Mouse (Mus musculus): Measurements from ENCODE around the gene Sycp2l. TPM values are rescaled to one million over a fixed set of nuclear protein-coding genes. Genes with fewer than 3 reads are reported as not detected.
"Not testable (repeated sequence)": the region's sequence is repeated elsewhere in the genome, so short reads cannot be mapped to it uniquely, and the experiment has no call there.

The Sycp2l gene
- polyA plus RNA-seq, 1 experiment from 2014 or later = not detected

GRCm38 (mm10) chr13:41203289-41203688, 89.2 kb downstream of the Sycp2l start:
- ATAC-seq (no peak), DNase-seq (ENCODE audit: low read depth, low spot score) (no peak)
- TF ChIP-seq CTCF (IDR thresholded peaks at IDR 0.05) = no peak
- H3K27me3 ChIP-seq = peaks cover 66% of the 10 kb centered on the region
- in situ Hi-C loops (cut with MboI; ENCODE audit: low pct_unique_long_range_greater_than_20kb) = no loop called here
- ChIA-PET CTCF (no interaction called here), POLR2A (no interaction called here)

- no peak for ATAC-seq
- POLR2A ChIA-PET = no interaction called here
- CTCF ChIA-PET = no interaction called here
These were observed 89.6 kb downstream of the Sycp2l start for GRCm38 (mm10) chr13:41203691-41204090.

GRCm38 (mm10) chr13:41205568-41205967, 91.5 kb downstream of the Sycp2l start:
- ATAC-seq; CTCF ChIA-PET; in situ Hi-C loops (cut with MboI; ENCODE audit: low pct_unique_long_range_greater_than_20kb); POLR2A ChIA-PET; DNase-seq (ENCODE audit: low read depth, low spot score): not testable (repeated sequence)
- peaks cover 58% of the 10 kb centered on the region for H3K27me3 ChIP-seq

More at GRCm38 (mm10) chr13:41203691-41204090, 89.6 kb downstream of the Sycp2l start:
- DNase-seq (ENCODE audit: low read depth, low spot score) = no peak
- peaks cover 63% of the 10 kb centered on the region for H3K27me3 ChIP-seq
- in situ Hi-C loops (cut with MboI; ENCODE audit: low pct_unique_long_range_greater_than_20kb) = no loop called here
- no peak for TF ChIP-seq CTCF (IDR thresholded peaks at IDR 0.05)

GRCm38 (mm10) chr13:41206241-41206640, 92.1 kb downstream of the Sycp2l start:
- H3K27me3 ChIP-seq = peaks cover 59% of the 10 kb centered on the region
- TF ChIP-seq CTCF (IDR thresholded peaks at IDR 0.05) = no peak
- in situ Hi-C loops (cut with MboI; ENCODE audit: low pct_unique_long_range_greater_than_20kb) = no loop called here
- CTCF ChIA-PET = no interaction called here
- DNase-seq (ENCODE audit: low read depth, low spot score) (no peak), ATAC-seq (no peak)
- POLR2A ChIA-PET = no interaction called here

GRCm38 (mm10) chr13:41211276-41211675, 97.2 kb downstream of the Sycp2l start:
- POLR2A ChIA-PET = no interaction called here
- CTCF ChIA-PET = no interaction called here
- in situ Hi-C loops (cut with MboI; ENCODE audit: low pct_unique_long_range_greater_than_20kb) = no loop called here
- H3K27me3 ChIP-seq = peaks cover 64% of the 10 kb centered on the region
- no peak for TF ChIP-seq CTCF (IDR thresholded peaks at IDR 0.05)
- no peak for DNase-seq (ENCODE audit: low read depth, low spot score)
- no peak for ATAC-seq

GRCm38 (mm10) chr13:41212558-41213322, 98.6 kb downstream of the Sycp2l start:
- no peak for TF ChIP-seq CTCF (IDR thresholded peaks at IDR 0.05)
- ChIA-PET CTCF (no interaction called here), POLR2A (interaction anchor here (0.6 kb wide), 1 partner anchor 1504 kb away, joined by 6 read pairs; no protein-coding TSS in a partner anchor)
- no peak for DNase-seq (ENCODE audit: low read depth, low spot score)
- ATAC-seq = no peak
- H3K27me3 ChIP-seq = peaks cover 68% of the 10 kb centered on the region
- in situ Hi-C loops (cut with MboI; ENCODE audit: low pct_unique_long_range_greater_than_20kb) = no loop called here

- in situ Hi-C loops (cut with MboI; ENCODE audit: low pct_unique_long_range_greater_than_20kb) = no loop called here
- DNase-seq (ENCODE audit: low read depth, low spot score) (no peak), ATAC-seq (no peak)
- POLR2A ChIA-PET = no interaction called here
- H3K27me3 ChIP-seq = peaks cover 54% of the 10 kb centered on the region
- TF ChIP-seq CTCF (IDR thresholded peaks at IDR 0.05) = no peak
- CTCF ChIA-PET = interaction anchor here (1.5 kb wide), 1 partner anchor 10 kb away, joined by 3 read pairs; no protein-coding TSS in a partner anchor
These were observed 101.6 kb downstream of the Sycp2l start for GRCm38 (mm10) chr13:41215669-41216068.

GRCm38 (mm10) chr13:41216236-41216635, 102.1 kb downstream of the Sycp2l start:
- in situ Hi-C loops (cut with MboI; ENCODE audit: low pct_unique_long_range_greater_than_20kb) = no loop called here
- TF ChIP-seq CTCF (IDR thresholded peaks at IDR 0.05) = no peak
- ATAC-seq = no peak

GRCm38 (mm10) chr13:41219056-41219455, 104.9 kb downstream of the Sycp2l start:
- CTCF ChIA-PET = interaction anchor here (1.1 kb wide), 1 partner anchor 73 kb away, joined by 3 read pairs; no protein-coding TSS in a partner anchor
- in situ Hi-C loops (cut with MboI; ENCODE audit: low pct_unique_long_range_greater_than_20kb) = no loop called here
- TF ChIP-seq CTCF (IDR thresholded peaks at IDR 0.05) = no peak
- H3K27me3 ChIP-seq = peaks cover 34% of the 10 kb centered on the region
- DNase-seq (ENCODE audit: low read depth, low spot score) (no peak), ATAC-seq (no peak)
- POLR2A ChIA-PET = no interaction called here

More at GRCm38 (mm10) chr13:41216236-41216635, 102.1 kb downstream of the Sycp2l start:
- no peak for DNase-seq (ENCODE audit: low read depth, low spot score)
- CTCF ChIA-PET = interaction anchor here (1.2 to 1.5 kb wide), 2 partner anchors 10 to 11 kb away, joined by 3 read pairs; no protein-coding TSS in a partner anchor
- H3K27me3 ChIP-seq = peaks cover 48% of the 10 kb centered on the region
- POLR2A ChIA-PET = no interaction called here

- TF ChIP-seq CTCF (IDR thresholded peaks at IDR 0.05) = no peak
- H3K27me3 ChIP-seq = peaks cover 29% of the 10 kb centered on the region
- in situ Hi-C loops (cut with MboI; ENCODE audit: low pct_unique_long_range_greater_than_20kb) = no loop called here
- ChIA-PET POLR2A (no interaction called here), CTCF (no interaction called here)
- DNase-seq (ENCODE audit: low read depth, low spot score) = no peak
- no peak for ATAC-seq
These were observed 105.7 kb downstream of the Sycp2l start for GRCm38 (mm10) chr13:41219687-41220303.

GRCm38 (mm10) chr13:41220304-41220834, 106.3 kb downstream of the Sycp2l start, which contains the start of gene Elovl2:
TSS of gene Elovl2 (minus strand) at chr13:41220405.
- H3K27me3 ChIP-seq = peaks cover 28% of the 10 kb centered on the region
- POLR2A ChIA-PET = no interaction called here
- DNase-seq (ENCODE audit: low read depth, low spot score) (no peak), ATAC-seq (no peak)
- CTCF ChIA-PET = no interaction called here
- in situ Hi-C loops (cut with MboI; ENCODE audit: low pct_unique_long_range_greater_than_20kb) = no loop called here
- TF ChIP-seq CTCF (IDR thresholded peaks at IDR 0.05) = peak; percentile 27

Other genes with a start within 250 kb of the Sycp2l start
- 70.1 TPM for gene Pak1ip1, start 113.3 kb upstream of the Sycp2l start, polyA plus RNA-seq (2021)
- 129 TPM for gene Tmem14c, start 98.0 kb upstream of the Sycp2l start, polyA plus RNA-seq (2021)
- gene Mak, start 34.6 kb upstream of the Sycp2l start, polyA plus RNA-seq (2021) = 0.05 TPM
- not detected for gene Gcm2, start 3.3 kb upstream of the Sycp2l start, polyA plus RNA-seq (2021)
- not detected for gene Elovl2, start 106.1 kb downstream of the Sycp2l start, polyA plus RNA-seq (2021)
- gene Smim13, start 135.5 kb downstream of the Sycp2l start, polyA plus RNA-seq (2021) = 10.8 TPM
- not detected for gene Gm17364, start 159.7 kb downstream of the Sycp2l start, polyA plus RNA-seq (2021)

Measured in Patski (cell line).